In the genomic region with DNA sequence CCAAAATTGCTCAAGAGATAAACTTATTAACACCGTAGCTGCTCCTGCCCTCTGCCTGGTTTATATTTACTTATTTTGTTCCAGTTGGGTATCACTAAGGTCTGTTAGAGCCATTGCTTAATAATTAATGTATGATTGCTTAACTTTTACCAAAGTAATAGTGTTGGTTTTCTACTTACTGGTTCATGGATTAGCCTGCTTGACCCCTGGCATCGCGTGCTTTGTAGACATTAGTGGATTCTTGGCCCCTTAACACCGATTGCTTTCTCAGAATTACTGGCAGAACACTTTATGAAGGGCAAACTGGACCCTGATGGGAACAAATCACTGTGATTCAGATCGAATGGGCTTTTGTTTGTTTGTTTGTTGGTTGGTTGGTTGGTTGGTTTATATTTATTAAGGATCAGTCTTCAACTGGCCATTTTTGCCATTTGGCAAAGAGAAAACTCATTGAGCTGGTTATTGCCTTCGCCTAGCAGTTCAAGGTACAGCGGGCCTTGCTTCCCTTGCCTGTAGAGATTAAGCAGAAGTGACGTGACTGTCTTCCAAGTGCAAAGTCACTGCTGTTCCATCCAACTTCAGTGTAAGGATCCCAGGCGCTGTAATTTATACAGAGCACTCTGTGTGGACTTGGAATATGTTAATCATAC, we compare ENCODE assay signal across 8 mouse cellular contexts. TPM values are rescaled to one million over a fixed set of nuclear protein-coding genes. Genes with fewer than 3 reads are reported as not detected.
A peak's percentile ranks its signal among the peaks of the same experiment; 100 is the strongest.
DNase-seq lines count a peak whose midpoint lies in the region; ATAC-seq and TF ChIP-seq lines count a peak whose summit lies in the region.

No protein-coding gene starts in this region.

- no peaks in the 10 kb centered on the region for H3K9me3 ChIP-seq in lung, embryonic 15.5 days
- H3K9me3 ChIP-seq in forebrain, embryonic 15.5 days, result no peaks in the 10 kb centered on the region

- H3K4me2 ChIP-seq in lung, embryonic 15.5 days, result peak overlapping the region; percentile 97
- H3K4me2 ChIP-seq in forebrain, embryonic 15.5 days (replicated peaks), result peak overlapping the region; percentile 97

- H3K27me3 ChIP-seq in lung, embryonic 15.5 days, result no peaks in the 10 kb centered on the region
- no peaks in the 10 kb centered on the region for H3K27me3 ChIP-seq in forebrain, embryonic 15.5 days
- H3K27me3 ChIP-seq in small intestine, adult 2 months (ENCODE audit: control insufficient read depth, insufficient read depth, low read length), result no peaks in the 10 kb centered on the region

- H3K27ac ChIP-seq in lung, embryonic 15.5 days, result peak overlapping the region; percentile 89
- no peak overlapping the region for H3K27ac ChIP-seq in forebrain, embryonic 15.5 days (replicated peaks)
- H3K27ac ChIP-seq in small intestine, adult 2 months (ENCODE audit: insufficient read depth, low read depth, low read length), result peak overlapping the region; percentile 80

- no peak for TF ChIP-seq CTCF in small intestine, adult 2 months (IDR thresholded peaks at IDR 0.05; ENCODE audit: extremely low read depth, insufficient read length, insufficient replicate concordance, low read depth, low read length)

- H3K4me3 ChIP-seq in lung, embryonic 15.5 days, result peak overlapping the region; percentile 91
- H3K4me3 ChIP-seq in forebrain, embryonic 15.5 days, result peak overlapping the region; percentile 72
- H3K4me3 ChIP-seq in small intestine, adult 2 months (ENCODE audit: low read depth, low read length), result peak overlapping the region; percentile 66; the same call in 1 of the 2 replicates

- no peak for ATAC-seq in lung, embryonic 15.5 days (ENCODE audit: borderline replicate concordance, extremely low read depth, low FRiP score, low TSS enrichment)
- ATAC-seq in forebrain, embryonic 15.5 days (replicated peaks), result no peak; the same call in 1 of the 2 replicates
- ATAC-seq in CD4-positive, CD25-positive, alpha-beta regulatory T cell, adult 4 months, result no peak

- H3K36me3 ChIP-seq in lung, embryonic 15.5 days, result no peaks in the 10 kb centered on the region
- H3K36me3 ChIP-seq in forebrain, embryonic 15.5 days, result no peaks in the 10 kb centered on the region
- no peaks in the 10 kb centered on the region for H3K36me3 ChIP-seq in small intestine, adult 2 months (ENCODE audit: control insufficient read depth, insufficient read depth, low read length)

- TF ChIP-seq POLR2A in small intestine, adult 2 months (IDR thresholded peaks at IDR 0.05; ENCODE audit: low read depth, low read length), result no peak

- no peak for DNase-seq in lung, postnatal 10 days
- peak; percentile 76 to 85 for DNase-seq in kidney, postnatal 36 days
- DNase-seq in adrenal gland, adult 18-20 months (ENCODE audit: low spot score in 2 of 2), result no peak
- no peak for DNase-seq in cerebellum, postnatal 14 days

- H3K4me1 ChIP-seq in lung, embryonic 15.5 days, result peaks cover 14% of the 10 kb centered on the region
- peaks cover 17% of the 10 kb centered on the region for H3K4me1 ChIP-seq in forebrain, embryonic 15.5 days
- peaks cover 13% of the 10 kb centered on the region; the same call in 1 of the 2 replicates for H3K4me1 ChIP-seq in small intestine, adult 2 months (ENCODE audit: control insufficient read depth, insufficient read depth, insufficient read length, low read length)

- WGBS in lung, embryonic 15.5 days, result 57% methylated on average over 9 of the region's 9 CpGs
- 71% methylated on average over 9 of the region's 9 CpGs for WGBS in forebrain, embryonic 15.5 days
- WGBS in small intestine, adult 2 months, result 28% methylated on average over 9 of the region's 9 CpGs

- peak overlapping the region; percentile 68 for H3K9ac ChIP-seq in lung, embryonic 15.5 days
- peak overlapping the region; percentile 73 for H3K9ac ChIP-seq in forebrain, embryonic 15.5 days (replicated peaks)

RNA-seq across cellular contexts. Expression of gene Hacl1, which starts 0.5 kb away (rescaled TPM):
- 9.9 and 10.9 TPM in 2 replicates for polyA plus RNA-seq in lung, embryonic 15.5 days (2015; fragmentation: Nextera tagmentation; extraction: Ambion mirVana)
- 5.9 and 9.3 TPM in 2 replicates for polyA plus RNA-seq in forebrain, embryonic 15.5 days (2015; fragmentation: Nextera tagmentation; extraction: Ambion mirVana)
- 1.7 and 4.3 TPM in 2 replicates for polyA plus RNA-seq in small intestine, adult 2 months (2012; rRNA removed)
- polyA plus RNA-seq in CD4-positive, CD25-positive, alpha-beta regulatory T cell, adult 4 months (2017; shearing (Covaris generic)), result 10 to 100 TPM; 33.3 to 37.9 TPM
- 10 to 100 TPM; 46.3 to 46.8 TPM for total RNA-seq in adrenal gland, adult 18-20 months (2021)

RNA-seq across cellular contexts. Expression of gene Btd, which starts 0.8 kb away (rescaled TPM):
- 26.0 and 28.3 TPM in 2 replicates for polyA plus RNA-seq in lung, embryonic 15.5 days (2015; fragmentation: Nextera tagmentation; extraction: Ambion mirVana)
- polyA plus RNA-seq in forebrain, embryonic 15.5 days (2015; fragmentation: Nextera tagmentation; extraction: Ambion mirVana), result 15.1 and 16.6 TPM in 2 replicates
- polyA plus RNA-seq in small intestine, adult 2 months (2012; rRNA removed), result 10.8 and 26.5 TPM in 2 replicates
- 10 to 100 TPM; 27.1 to 29.5 TPM for polyA plus RNA-seq in CD4-positive, CD25-positive, alpha-beta regulatory T cell, adult 4 months (2017; shearing (Covaris generic))
- 10 to 100 TPM; 41.3 to 57.0 TPM for total RNA-seq in adrenal gland, adult 18-20 months (2021)

RNA-seq across cellular contexts. Expression of gene Gm49387, which starts 1.0 kb away (rescaled TPM):
- 2.5 and 2.8 TPM in 2 replicates for polyA plus RNA-seq in lung, embryonic 15.5 days (2015; fragmentation: Nextera tagmentation; extraction: Ambion mirVana)
- 0.37 and 0.78 TPM in 2 replicates for polyA plus RNA-seq in forebrain, embryonic 15.5 days (2015; fragmentation: Nextera tagmentation; extraction: Ambion mirVana)
- not detected in 2 replicates for polyA plus RNA-seq in small intestine, adult 2 months (2012; rRNA removed)
- under 1 TPM in 1 of 2 experiments, not detected in 1; 0.62 TPM for polyA plus RNA-seq in CD4-positive, CD25-positive, alpha-beta regulatory T cell, adult 4 months (2017; shearing (Covaris generic))
- total RNA-seq in adrenal gland, adult 18-20 months (2021), result not detected

RNA-seq across cellular contexts. Expression of gene Colq, which starts 50.5 kb away (rescaled TPM):
- 0.87 and 1.9 TPM in 2 replicates for polyA plus RNA-seq in lung, embryonic 15.5 days (2015; fragmentation: Nextera tagmentation; extraction: Ambion mirVana)
- polyA plus RNA-seq in forebrain, embryonic 15.5 days (2015; fragmentation: Nextera tagmentation; extraction: Ambion mirVana), result not detected in 2 replicates
- 0.39 and 0.77 TPM in 2 replicates for polyA plus RNA-seq in small intestine, adult 2 months (2012; rRNA removed)
- 1 to 10 TPM; 5.6 to 8.5 TPM for polyA plus RNA-seq in CD4-positive, CD25-positive, alpha-beta regulatory T cell, adult 4 months (2017; shearing (Covaris generic))
- total RNA-seq in adrenal gland, adult 18-20 months (2021), result not detected

Comparison
In these comparisons a context has a peak if more than half of its experiments do, and no peak if none do; other contexts are left out.
1. DNase-seq: peak in kidney, postnatal 36 days (2 of 2); none in lung, postnatal 10 days (single experiment), adrenal gland, adult 18-20 months (0 of 2) and cerebellum, postnatal 14 days (0 of 2).
2. Peak in every context shown above with its lines, with median percentiles within 50 percentile points of each other: H3K4me3 ChIP-seq.